Mouse (Mus musculus): ENCODE results near the gene Mief1.

- TF ChIP-seq CTCF (IDR thresholded peaks at IDR 0.05; ENCODE audit: low read depth, low read length) (no peak), EP300 (IDR thresholded peaks at IDR 0.05; ENCODE audit: insufficient read depth, low read depth, low read length) (no peak)
Observed at GRCm38 (mm10) chr15:80192847-80193246, 41.0 kb upstream of the Mief1 start.

All from ES-Bruce4 (cell line).